Mouse (Mus musculus) ES-E14 (cell line): Measurements from ENCODE around the gene Gm5447.

Experiments
- CHD2 ChIP-seq: IDR thresholded peaks from 2 replicates; pipeline ENCODE4 v1.6.1; 2014; ENCODE audit warnings: mild to moderate bottlenecking, low read depth, low read length, inconsistent platforms
- HCFC1 ChIP-seq: IDR thresholded peaks from 2 replicates; pipeline ENCODE4 v1.6.1; 2012; ENCODE audit warnings: low read length, inconsistent platforms, borderline replicate concordance; ENCODE audit not compliant: insufficient read depth

DNA sequence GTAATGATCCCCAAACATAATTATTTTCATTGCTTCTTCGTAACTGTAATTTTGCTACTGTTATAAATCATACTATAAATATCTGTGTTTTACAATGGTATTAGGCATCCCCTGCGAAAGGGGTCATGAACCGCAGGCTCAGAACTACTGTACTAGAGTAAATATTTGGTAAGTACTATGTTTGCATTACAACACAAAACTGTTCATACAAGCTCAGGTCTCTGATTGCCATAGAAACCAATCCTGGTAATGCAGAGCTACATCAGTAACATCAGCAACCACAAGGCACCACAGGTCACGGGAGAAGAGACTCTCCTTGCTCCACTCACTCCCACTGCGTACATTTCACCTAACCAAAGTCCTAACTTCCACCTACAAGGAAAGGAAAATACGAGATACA lies 49.7 kb upstream of the Gm5447 start:
- no peak for TF ChIP-seq HCFC1
- no peak for TF ChIP-seq CHD2
